Mouse (Mus musculus) C2C12 (cell line): ENCODE measurements around the gene Otub2.

Experiments
- CEBPB ChIP-seq: IDR thresholded peaks from one replicate; pipeline ENCODE4 v1.6.1; 2011; ENCODE audit warnings: low read depth, mild to moderate bottlenecking, control low read depth, moderate library complexity
- CTCF ChIP-seq: IDR thresholded peaks from one replicate; pipeline ENCODE4 v1.5.1; 2011; ENCODE audit not compliant: control insufficient read depth, insufficient read depth, insufficient read length
- FOSL1 ChIP-seq: IDR thresholded peaks from one replicate; pipeline ENCODE4 v1.8.0; 2011; ENCODE audit warnings: mild to moderate bottlenecking, low read length; ENCODE audit not compliant: poor library complexity, insufficient read depth, severe bottlenecking
- MAX ChIP-seq: IDR thresholded peaks from one replicate; pipeline ENCODE4 v1.6.1; 2011; ENCODE audit warnings: mild to moderate bottlenecking, control low read depth
- MYOD1 ChIP-seq: IDR thresholded peaks from one replicate; pipeline ENCODE4 v1.6.1; 2011; ENCODE audit warnings: low read depth; ENCODE audit not compliant: control insufficient read depth, insufficient read length
- MYOG ChIP-seq: IDR thresholded peaks from one replicate; pipeline ENCODE4 v1.6.1; 2011; ENCODE audit not compliant: control insufficient read depth, insufficient read length; ENCODE audit errors: extremely low read depth
- USF1 ChIP-seq: IDR thresholded peaks from one replicate; pipeline ENCODE4 v1.6.1; 2011; ENCODE audit warnings: low read depth, mild to moderate bottlenecking, control low read depth, moderate library complexity

DNA sequence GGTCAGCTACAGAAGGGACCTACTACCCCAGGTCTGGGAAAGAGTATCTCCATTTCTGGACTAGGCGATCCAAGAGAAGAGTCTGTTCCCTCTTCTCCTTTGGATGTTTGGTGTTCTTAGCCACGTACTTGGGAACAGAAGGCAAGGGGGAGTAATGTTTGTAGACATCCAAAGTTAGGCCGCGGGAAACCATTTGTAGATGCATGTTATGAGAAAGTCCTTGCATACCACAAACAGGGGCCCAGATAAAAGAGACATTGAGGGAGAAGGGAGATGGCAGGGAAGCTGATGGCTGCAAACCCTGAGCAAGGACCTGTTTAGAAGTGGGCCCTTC lies 32.1 kb upstream of the Otub2 start:
- TF ChIP-seq CTCF = no peak
- no peak for TF ChIP-seq MAX
- TF ChIP-seq CEBPB = no peak
- no peak for TF ChIP-seq USF1
- TF ChIP-seq MYOD1 = no peak
- TF ChIP-seq MYOG = no peak
- no peak for TF ChIP-seq FOSL1
